Mouse (Mus musculus) T-helper 2 cell (primary cell): ENCODE results near the gene Zfp750.

Experiments
- in situ Hi-C: fragments of 300-600 bp; cut with MboI, MseI; formaldehyde crosslinking; loops from one replicate; pipeline ENCODE4 v1.15.1; 2025; ENCODE audit warnings: high pct_unique_total_duplicates

Zfp750 gene

GRCm38 (mm10) chr11:121475699-121476415, 43.3 kb downstream of the Zfp750 start:
- in situ Hi-C loops = no loop called here

GRCm38 (mm10) chr11:121474831-121475230, 44.3 kb downstream of the Zfp750 start:
- in situ Hi-C loops = no loop called here

DNA sequence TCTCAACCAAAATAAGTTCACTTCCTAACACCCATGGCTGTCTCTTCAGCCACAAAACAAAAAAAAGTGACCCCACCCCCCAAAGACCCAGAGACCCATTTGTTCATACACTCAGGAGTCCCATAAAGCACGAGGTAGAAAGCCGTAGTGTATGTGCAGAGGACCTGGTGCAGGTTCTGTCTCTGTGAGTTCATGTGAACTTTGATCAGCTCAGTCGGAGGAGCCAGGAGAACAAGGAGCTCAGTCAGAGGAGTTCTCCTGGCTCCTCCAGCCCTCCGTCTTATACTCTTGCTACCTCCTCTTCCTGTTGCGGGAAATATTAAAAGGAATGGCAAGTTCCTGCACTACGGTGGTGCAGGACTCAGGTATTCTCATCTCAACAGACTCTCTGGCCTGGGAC, 51.7 kb downstream of the Zfp750 start:
- in situ Hi-C loops = no loop called here
